Mouse (Mus musculus): ENCODE measurements around the gene Actb. TPM values are rescaled to one million over a fixed set of nuclear protein-coding genes. Genes with fewer than 3 reads are reported as not detected.

Gene Actb
- total and polyA plus RNA-seq, 2 experiments, result 726 to 1,398 TPM

DNA sequence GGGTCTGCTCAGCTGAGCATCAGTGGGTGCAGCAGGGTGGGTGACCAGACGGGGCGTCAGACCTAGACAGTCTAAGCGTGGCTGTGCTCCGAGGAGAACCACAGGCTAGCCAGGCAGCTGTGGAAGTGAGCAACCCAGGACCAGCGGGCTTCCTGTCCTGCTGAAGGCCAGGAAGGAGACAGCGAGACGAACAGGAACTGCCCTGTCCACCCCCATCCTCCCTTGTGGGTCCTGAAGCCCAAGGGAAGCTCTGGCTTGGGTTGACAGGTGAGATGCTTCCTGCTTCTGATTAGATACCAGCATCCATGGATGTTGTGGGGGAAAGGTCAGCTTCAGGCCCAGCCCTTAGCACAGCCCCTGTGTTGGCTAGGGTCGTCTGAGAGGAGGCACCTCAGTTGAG, 24.6 kb downstream of the Actb start:
- H3K79me2 ChIP-seq (ENCODE audit: control insufficient read depth, insufficient read depth, low read length), result peaks cover 9% of the 10 kb centered on the region
- H3K27ac ChIP-seq (replicated peaks; ENCODE audit: insufficient read depth, low read depth, low read length), result no peak overlapping the region
- no peaks in the 10 kb centered on the region for H3K4me1 ChIP-seq (ENCODE audit: control insufficient read depth, insufficient read depth, low read length)
- DNase-seq (ENCODE audit: extremely low read depth, low read depth, low spot score), result no peak
- no peak for TF ChIP-seq POLR2A (IDR thresholded peaks at IDR 0.05; ENCODE audit: extremely low read depth, insufficient read depth, low read length)
- H3K4me3 ChIP-seq (ENCODE audit: insufficient read depth, low read depth, low read length), result no peak overlapping the region
- 85% methylated on average over 8 of the region's 8 CpGs for WGBS
- H3K27me3 ChIP-seq (ENCODE audit: control insufficient read depth, insufficient read depth, low read length), result no peaks in the 10 kb centered on the region
- no peaks in the 10 kb centered on the region; the same call in 1 of the 2 replicates for H3K36me3 ChIP-seq (ENCODE audit: control insufficient read depth, insufficient read depth, low read length)
- H3K9ac ChIP-seq (ENCODE audit: low read depth, low read length), result no peak overlapping the region

DNA sequence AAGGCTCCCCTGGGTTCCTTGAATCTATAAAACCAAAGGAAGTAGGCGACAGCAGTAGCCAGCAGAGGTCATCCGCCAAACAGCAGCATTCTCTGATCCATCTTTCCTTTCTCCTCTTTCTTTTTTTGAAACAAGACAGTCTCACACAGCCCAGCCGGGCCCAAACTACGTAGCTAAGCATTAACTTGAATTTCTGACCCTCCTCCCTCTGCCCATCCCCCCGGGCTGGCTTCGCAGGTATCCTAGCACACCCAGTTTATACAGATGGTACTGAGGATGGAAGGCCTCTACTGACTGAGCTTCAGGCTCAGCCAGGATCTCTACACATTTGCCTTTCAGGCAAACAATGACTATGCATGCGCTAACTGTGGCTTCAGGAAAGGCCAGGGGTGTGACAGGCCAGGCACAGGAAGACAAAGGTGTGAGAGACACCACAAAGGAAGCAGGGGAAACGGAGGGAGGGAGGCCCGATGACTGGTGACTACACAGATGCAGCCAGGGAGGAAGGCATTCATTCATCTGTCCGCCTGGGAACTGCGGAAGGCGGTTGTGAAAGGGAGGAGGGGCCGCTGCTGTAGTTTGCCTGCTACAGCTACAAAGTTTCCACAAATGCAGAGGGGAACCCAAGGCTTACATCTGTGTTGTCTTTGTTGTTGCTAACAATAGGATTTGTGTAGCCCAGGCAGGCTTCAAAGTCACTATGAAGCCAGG, 25.6 kb downstream of the Actb start:
- no peak overlapping the region for H3K27ac ChIP-seq (replicated peaks; ENCODE audit: insufficient read depth, low read depth, low read length)
- no peak overlapping the region for H3K9ac ChIP-seq (ENCODE audit: low read depth, low read length)
- TF ChIP-seq POLR2A (IDR thresholded peaks at IDR 0.05; ENCODE audit: extremely low read depth, insufficient read depth, low read length) (no peak), CTCF (IDR thresholded peaks at IDR 0.05; ENCODE audit: low read depth, low read length) (no peak)
- H3K79me2 ChIP-seq (ENCODE audit: control insufficient read depth, insufficient read depth, low read length), result peaks cover 2% of the 10 kb centered on the region; the same call in 1 of the 2 replicates
- 63% methylated on average over 13 of the region's 13 CpGs for WGBS
- H3K36me3 ChIP-seq (ENCODE audit: control insufficient read depth, insufficient read depth, low read length), result no peaks in the 10 kb centered on the region; the same call in 1 of the 2 replicates
- DNase-seq (ENCODE audit: extremely low read depth, low read depth, low spot score), result no peak
- no peaks in the 10 kb centered on the region for H3K27me3 ChIP-seq (ENCODE audit: control insufficient read depth, insufficient read depth, low read length)
- no peak overlapping the region for H3K4me3 ChIP-seq (ENCODE audit: insufficient read depth, low read depth, low read length)
- no peaks in the 10 kb centered on the region for H3K4me1 ChIP-seq (ENCODE audit: control insufficient read depth, insufficient read depth, low read length)

DNA sequence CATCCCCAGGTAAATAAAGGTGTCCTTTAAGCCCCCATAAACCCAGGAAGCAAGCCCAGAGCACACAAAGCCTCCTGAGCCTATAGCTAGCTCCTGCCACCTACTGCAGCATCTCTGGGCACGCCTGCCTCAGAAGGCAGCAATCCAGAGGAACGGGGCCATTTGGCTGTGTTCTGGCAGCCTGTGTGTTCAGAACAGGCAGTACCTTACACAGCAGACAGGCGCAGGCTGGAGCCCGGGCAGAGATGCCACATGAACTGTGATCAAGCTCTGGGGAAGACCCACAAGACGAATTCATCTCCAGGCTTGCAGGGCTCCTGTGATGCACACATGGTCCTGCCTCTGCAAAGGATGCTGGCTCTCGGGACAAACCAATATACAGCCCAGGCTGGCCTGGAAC, 26.3 kb downstream of the Actb start:
- H3K9ac ChIP-seq (ENCODE audit: low read depth, low read length), result no peak overlapping the region
- H3K27me3 ChIP-seq (ENCODE audit: control insufficient read depth, insufficient read depth, low read length), result no peaks in the 10 kb centered on the region
- TF ChIP-seq CTCF (IDR thresholded peaks at IDR 0.05; ENCODE audit: low read depth, low read length), result no peak
- TF ChIP-seq POLR2A (IDR thresholded peaks at IDR 0.05; ENCODE audit: extremely low read depth, insufficient read depth, low read length), result no peak
- no peaks in the 10 kb centered on the region for H3K4me1 ChIP-seq (ENCODE audit: control insufficient read depth, insufficient read depth, low read length)
- no peak for DNase-seq (ENCODE audit: extremely low read depth, low read depth, low spot score)
- 80% methylated on average over 6 of the region's 6 CpGs for WGBS
- H3K27ac ChIP-seq (replicated peaks; ENCODE audit: insufficient read depth, low read depth, low read length), result no peak overlapping the region
- no peak overlapping the region for H3K4me3 ChIP-seq (ENCODE audit: insufficient read depth, low read depth, low read length)
- H3K36me3 ChIP-seq (ENCODE audit: control insufficient read depth, insufficient read depth, low read length), result no peaks in the 10 kb centered on the region; the same call in 1 of the 2 replicates
- H3K79me2 ChIP-seq (ENCODE audit: control insufficient read depth, insufficient read depth, low read length), result no peaks in the 10 kb centered on the region

DNA sequence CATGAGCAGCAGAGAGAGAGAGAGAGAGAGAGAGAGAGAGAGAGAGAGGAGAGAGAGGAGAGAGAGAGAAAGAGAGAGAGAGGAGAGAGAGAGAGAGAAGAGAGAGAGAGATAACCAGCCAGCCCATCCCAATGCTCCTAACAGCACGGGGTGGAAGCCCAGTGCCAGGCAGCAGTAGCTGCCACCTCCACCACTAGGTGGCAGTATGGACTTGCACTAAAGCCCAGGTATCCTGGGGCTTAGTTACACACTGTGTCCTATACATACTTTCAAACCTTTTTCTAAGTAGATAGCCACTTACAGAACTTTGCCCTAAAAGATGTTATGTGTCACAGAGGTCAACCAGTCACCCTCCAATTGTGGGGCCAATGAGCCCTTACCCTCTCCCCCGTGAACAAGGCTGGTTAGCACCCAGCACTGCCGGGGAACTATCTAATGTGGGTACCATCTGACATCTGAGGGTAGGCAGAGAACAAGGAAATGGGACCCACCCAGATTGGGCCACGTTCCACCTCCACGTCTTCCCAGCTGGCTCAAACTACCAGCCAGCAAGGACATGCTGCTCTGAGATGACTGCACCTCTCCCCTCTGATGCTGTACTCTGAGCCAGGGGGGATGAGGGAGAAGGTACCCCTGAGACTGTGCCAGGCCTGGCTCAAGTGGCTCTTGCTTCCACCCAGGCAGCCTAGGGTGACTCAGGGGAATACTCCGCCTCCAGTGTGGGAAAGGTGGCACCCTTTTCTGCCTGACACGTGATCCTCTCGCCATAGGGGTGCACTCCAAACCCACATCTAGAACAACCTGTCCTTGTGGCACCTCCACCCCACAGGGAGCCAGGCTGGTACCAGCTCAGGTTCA, 27.0 kb downstream of the Actb start:
- Histone ChIP-seq H3K79me2 (ENCODE audit: control insufficient read depth, insufficient read depth, low read length) (no peaks in the 10 kb centered on the region), H3K36me3 (ENCODE audit: control insufficient read depth, insufficient read depth, low read length) (no peaks in the 10 kb centered on the region), H3K9ac (ENCODE audit: low read depth, low read length) (no peak overlapping the region), H3K4me3 (ENCODE audit: insufficient read depth, low read depth, low read length) (no peak overlapping the region), H3K4me1 (ENCODE audit: control insufficient read depth, insufficient read depth, low read length) (no peaks in the 10 kb centered on the region), H3K27me3 (ENCODE audit: control insufficient read depth, insufficient read depth, low read length) (no peaks in the 10 kb centered on the region), H3K27ac (replicated peaks; ENCODE audit: insufficient read depth, low read depth, low read length) (no peak overlapping the region)
- peak; percentile 62 for DNase-seq (ENCODE audit: extremely low read depth, low read depth, low spot score)
- 69% methylated on average over 8 of the region's 8 CpGs for WGBS
- TF ChIP-seq CTCF (IDR thresholded peaks at IDR 0.05; ENCODE audit: low read depth, low read length) (peak; percentile 97), POLR2A (IDR thresholded peaks at IDR 0.05; ENCODE audit: extremely low read depth, insufficient read depth, low read length) (no peak)

DNA sequence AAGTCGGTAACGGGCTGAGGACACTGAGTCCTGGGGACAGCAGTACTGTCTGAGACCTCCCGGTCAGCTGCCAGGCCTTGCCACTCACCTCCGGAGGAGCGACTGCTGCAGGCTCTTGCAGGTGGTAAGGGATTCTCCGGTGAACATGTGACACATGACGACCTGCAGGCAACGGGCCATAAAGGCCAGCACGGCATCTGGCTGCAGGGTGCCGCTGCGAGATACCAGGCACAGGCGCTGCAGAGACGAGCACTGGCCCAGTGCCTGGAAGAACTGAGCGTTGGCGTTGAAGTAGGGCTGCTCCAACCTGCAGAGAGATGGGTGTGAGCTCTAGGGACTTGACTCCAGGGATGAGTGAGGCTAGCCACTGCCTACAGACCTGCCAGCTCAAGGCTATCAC, 28.0 kb downstream of the Actb start:
- no peaks in the 10 kb centered on the region for H3K36me3 ChIP-seq (ENCODE audit: control insufficient read depth, insufficient read depth, low read length)
- no peak for DNase-seq (ENCODE audit: extremely low read depth, low read depth, low spot score)
- no peak overlapping the region for H3K4me3 ChIP-seq (ENCODE audit: insufficient read depth, low read depth, low read length)
- no peaks in the 10 kb centered on the region for H3K4me1 ChIP-seq (ENCODE audit: control insufficient read depth, insufficient read depth, low read length)
- H3K79me2 ChIP-seq (ENCODE audit: control insufficient read depth, insufficient read depth, low read length), result no peaks in the 10 kb centered on the region
- WGBS, result 93% methylated on average over 15 of the region's 15 CpGs
- no peaks in the 10 kb centered on the region for H3K27me3 ChIP-seq (ENCODE audit: control insufficient read depth, insufficient read depth, low read length)
- no peak overlapping the region for H3K27ac ChIP-seq (replicated peaks; ENCODE audit: insufficient read depth, low read depth, low read length)
- H3K9ac ChIP-seq (ENCODE audit: low read depth, low read length), result no peak overlapping the region
- TF ChIP-seq CTCF (IDR thresholded peaks at IDR 0.05; ENCODE audit: low read depth, low read length) (no peak), POLR2A (IDR thresholded peaks at IDR 0.05; ENCODE audit: extremely low read depth, insufficient read depth, low read length) (no peak)

Data from liver, adult 2 months (tissue).